Mouse (Mus musculus) monocyte, adult 59 days (primary cell): ENCODE data around the gene Ccdc125. TPM values are rescaled to one million over a fixed set of nuclear protein-coding genes. Genes with fewer than 3 reads are reported as not detected.

ENCODE experiments used
- total RNA-seq, 2 experiments: library from RNA; stranded (reverse); gene quantifications; one replicate each; pipeline ENCODE4 v1.2.4; 2023

Gene Ccdc125
- 10 to 100 TPM; 15.7 to 17.2 TPM for total RNA-seq

DNA sequence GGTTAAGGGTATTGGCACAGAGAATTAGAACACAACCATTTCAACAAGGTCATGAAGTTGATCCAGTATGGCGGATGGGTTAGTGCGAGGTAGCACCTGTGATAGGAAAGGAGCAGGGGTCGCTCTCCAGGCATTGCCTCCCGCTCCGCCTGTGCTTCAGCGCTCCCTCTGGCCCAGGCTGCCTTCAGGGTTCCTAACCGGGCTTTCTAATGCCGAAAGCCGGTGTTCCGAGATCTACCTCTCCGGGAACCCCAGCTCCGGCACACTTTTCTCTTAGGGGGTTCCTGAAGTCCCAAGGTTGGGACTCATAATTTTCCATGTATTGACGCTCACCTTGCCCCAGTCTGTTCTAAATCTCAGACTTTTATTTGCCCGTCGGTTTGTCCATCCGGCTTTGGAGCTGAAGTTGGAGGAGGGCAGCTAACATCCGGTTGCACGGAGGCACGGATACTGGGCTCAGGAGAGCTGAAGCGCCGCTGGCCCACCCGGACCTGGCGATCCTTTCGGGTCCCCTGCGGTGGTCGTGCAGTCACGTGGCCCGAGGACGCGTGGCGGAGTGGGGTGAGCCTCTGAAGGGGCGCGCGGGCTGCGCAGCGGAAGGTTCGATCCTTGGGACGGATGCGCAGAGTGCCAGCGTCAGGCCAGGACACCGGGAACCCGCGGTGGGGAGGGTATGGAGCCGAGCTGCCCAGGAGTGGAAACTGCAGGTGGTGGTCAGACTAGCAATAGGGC is at the start of gene Ccdc125:
Gene Ccdc125 (plus strand): TSS at position 427 of the 732 bp plus-strand sequence.

DNA sequence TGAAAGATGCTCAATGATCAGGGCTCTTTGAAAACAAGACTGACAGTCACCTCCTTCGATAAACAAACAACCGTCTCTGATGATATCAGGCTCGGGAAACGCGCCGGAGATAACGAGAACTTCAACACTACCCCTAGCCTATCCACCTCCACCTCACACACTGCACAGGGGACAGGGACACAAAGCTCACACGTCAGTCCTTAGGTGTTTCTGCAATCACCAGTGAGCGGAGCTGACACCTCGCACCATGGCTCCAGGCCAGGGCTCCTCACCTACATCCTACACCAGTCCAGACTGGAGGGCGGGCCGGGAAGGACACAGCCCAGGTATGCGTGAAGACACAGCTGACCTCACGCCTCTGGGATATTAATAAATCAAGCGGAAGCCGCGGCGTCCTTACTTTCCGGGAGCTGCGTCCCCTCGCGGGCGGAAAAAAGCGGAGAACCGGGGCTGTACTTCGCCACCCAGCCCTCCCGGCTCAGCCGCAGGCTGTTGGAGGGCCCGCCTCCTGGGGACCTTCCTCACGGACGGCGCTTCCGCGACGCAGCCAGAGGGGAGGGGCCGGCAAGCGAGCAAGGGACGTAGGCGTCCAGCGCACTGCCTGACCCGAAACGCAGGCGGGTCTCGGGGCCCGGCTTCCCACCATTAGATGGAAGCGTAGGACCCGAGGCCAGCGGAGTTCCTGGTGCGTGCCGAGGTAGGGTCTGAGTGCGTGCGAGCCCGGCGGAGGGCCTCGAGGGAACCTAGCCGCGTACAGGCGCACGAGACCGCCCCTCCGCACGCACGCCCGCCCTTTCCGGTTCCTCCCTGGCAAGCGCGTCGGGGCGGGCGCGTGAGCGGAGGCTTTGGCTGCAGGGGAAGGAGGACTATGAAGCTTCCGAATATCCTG is 18.7 kb upstream of the Ccdc125 start, which contains the start of the genes Ak6 and Rad17:
Gene Ak6 (plus strand): TSS at position 430 of the 889 bp plus-strand sequence.
Gene Rad17 (minus strand): TSS at position 502 of the 889 bp plus-strand sequence.

DNA sequence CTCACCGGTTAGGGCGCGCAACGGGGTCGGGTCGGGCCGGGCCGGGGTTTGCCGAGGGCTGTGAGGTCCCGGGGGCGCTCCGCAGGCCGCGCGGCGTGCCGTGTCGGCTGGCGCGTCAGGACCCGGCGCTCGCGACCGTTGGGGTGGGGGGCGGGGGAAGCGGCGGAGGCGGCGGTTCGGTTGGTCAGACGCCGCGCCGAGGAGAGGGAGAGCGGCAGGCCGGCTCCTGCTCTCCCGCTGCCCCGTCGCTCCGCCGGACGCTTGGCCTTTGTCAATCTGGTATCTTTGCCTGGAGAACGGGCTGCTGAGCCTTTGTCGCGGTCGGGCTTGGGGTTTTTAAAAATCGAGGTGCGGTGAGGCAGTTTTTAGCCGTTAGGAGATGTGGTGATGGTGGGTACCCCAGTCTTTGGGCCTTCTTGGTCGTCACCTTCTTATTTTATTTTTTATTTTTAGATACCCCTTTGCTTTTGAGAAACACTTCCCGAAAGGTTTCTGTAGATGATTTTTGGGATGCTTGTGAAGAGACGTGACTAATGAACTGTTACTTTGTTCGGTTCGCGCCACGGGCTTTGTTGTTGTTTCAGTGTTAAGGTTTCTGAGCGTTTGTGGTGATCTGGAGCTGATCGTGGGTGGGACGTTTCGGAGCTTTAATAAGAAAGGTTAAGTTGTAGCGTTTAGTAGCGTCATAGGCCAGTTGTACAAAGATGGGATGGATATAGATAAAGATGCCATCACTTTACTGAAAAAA is 17.9 kb upstream of the Ccdc125 start, which contains the start of gene Taf9:
Gene Taf9 (plus strand): TSS at position 141 of the 748 bp plus-strand sequence.

DNA sequence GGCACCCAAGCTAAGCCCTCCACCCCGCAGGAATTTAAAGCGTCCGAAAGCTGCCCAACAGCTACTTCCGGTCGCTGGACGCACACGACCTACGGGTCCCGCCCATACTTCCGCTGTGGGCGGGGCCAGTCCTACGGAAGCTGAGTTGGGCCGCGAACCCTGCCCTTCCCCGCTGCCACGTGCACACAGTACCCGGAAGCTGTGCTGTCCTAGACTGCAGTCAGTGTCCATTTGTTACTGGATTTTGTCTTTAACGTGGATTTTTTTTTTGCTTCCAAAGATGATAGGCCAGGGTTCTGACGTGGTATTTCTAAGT is 61.3 kb downstream of the Ccdc125 start, which contains the start of gene Cdk7:
Gene Cdk7 (minus strand): TSS at position 79 of the 316 bp plus-strand sequence.

DNA sequence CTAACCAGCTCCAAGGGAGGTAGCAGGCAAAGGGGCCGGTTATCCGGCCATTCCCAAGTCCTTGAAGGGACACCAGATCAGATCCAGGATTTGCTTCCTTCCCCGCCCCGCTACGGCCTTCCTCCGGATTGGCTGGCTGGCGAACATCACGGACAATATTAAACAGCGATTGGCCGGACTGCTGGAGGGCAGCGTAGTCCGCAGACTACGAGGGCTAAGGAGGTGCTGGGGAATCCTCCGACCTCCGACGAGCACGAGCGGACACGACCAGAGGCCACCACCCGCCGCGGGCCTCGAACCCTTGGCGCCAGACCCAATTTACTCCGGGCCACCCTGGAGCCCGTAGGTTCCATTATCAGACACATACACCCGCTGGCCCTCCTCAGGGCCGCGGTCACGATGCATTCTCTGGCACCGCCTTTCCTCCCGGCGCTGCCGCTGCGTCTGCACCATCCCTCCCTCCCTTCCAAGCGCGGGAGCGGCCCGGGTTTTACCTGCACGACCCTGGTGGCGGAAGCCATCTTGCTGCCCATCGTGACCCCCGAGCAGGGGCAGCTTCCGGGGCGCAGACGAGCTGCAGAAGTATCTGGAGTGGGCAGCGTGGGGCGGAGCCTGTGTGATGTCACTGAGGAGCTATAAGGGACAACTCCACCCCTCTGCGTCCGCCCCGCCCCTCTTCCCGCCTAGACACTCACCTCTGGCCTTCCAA is 74.7 kb downstream of the Ccdc125 start, which contains the start of gene Mrps36:
Gene Mrps36 (minus strand): TSS at position 624 of the 709 bp plus-strand sequence.

Other genes with a start within 250 kb of the Ccdc125 start
- gene Naip1, start 216.8 kb upstream of the Ccdc125 start, total RNA-seq: 1 to 10 TPM; 5.4 TPM
- gene Gtf2h2, start 177.1 kb upstream of the Ccdc125 start, total RNA-seq: 10 to 100 TPM; 32.0 to 41.2 TPM
- gene Ocln, start 117.0 kb upstream of the Ccdc125 start, total RNA-seq: under 1 TPM; 0.39 to 0.91 TPM
- 1 to 10 TPM; 1.5 to 2.3 TPM for gene Marveld2, start 52.7 kb upstream of the Ccdc125 start, total RNA-seq
- gene Ak6, start 18.7 kb upstream of the Ccdc125 start, total RNA-seq: 10 to 100 TPM; 57.4 to 71.9 TPM
- gene Rad17, start 18.7 kb upstream of the Ccdc125 start, total RNA-seq: 10 to 100 TPM; 19.4 to 19.9 TPM
- 10 to 100 TPM; 17.6 to 19.0 TPM for gene Taf9, start 18.1 kb upstream of the Ccdc125 start, total RNA-seq
- 10 to 100 TPM; 24.7 to 27.3 TPM for gene Cdk7, start 61.2 kb downstream of the Ccdc125 start, total RNA-seq
- 10 to 100 TPM; 23.2 to 39.1 TPM for gene Mrps36, start 74.9 kb downstream of the Ccdc125 start, total RNA-seq
- under 1 TPM; 0.39 to 0.43 TPM for gene Cenph, start 106.2 kb downstream of the Ccdc125 start, total RNA-seq
- 1 to 10 TPM in 1 of 2 experiments, under 1 TPM in 1; 0.94 to 3.0 TPM for gene Ccnb1, start 116.9 kb downstream of the Ccdc125 start, total RNA-seq
- 10 to 100 TPM; 39.4 to 46.8 TPM for gene Slc30a5, start 163.7 kb downstream of the Ccdc125 start, total RNA-seq